Mouse (Mus musculus): ENCODE measurements around the gene Gm21969. TPM values are rescaled to one million over a fixed set of nuclear protein-coding genes. Genes with fewer than 3 reads are reported as not detected.

Gm21969 gene
- polyA plus RNA-seq (2012; rRNA removed), result not detected in 2 replicates

GRCm38 (mm10) chr4:139602357-139603244 is at the start of gene Gm21969:
Gene Gm21969, plus strand, starts transcription at chr4:139603186.

GRCm38 (mm10) chr4:139622373-139623282 is 19.6 kb downstream of the Gm21969 start, which contains the start of gene Aldh4a1:
Gene Aldh4a1, plus strand, starts transcription at chr4:139622866.

GRCm38 (mm10) chr4:139653238-139653637 is 50.3 kb downstream of the Gm21969 start, which contains the start of gene Tas1r2:
Gene Tas1r2, plus strand, starts transcription at chr4:139653538.

Other genes starting within 250 kb of the Gm21969 start
- 1.4 TPM in 2 replicates for gene Iffo2, start 72.6 kb upstream of the Gm21969 start, polyA plus RNA-seq (2012; rRNA removed)
- gene Aldh4a1, start 19.7 kb downstream of the Gm21969 start, polyA plus RNA-seq (2012; rRNA removed), result 26.2 and 30.9 TPM in 2 replicates
- gene Tas1r2, start 50.4 kb downstream of the Gm21969 start, polyA plus RNA-seq (2012; rRNA removed), result 0.01 TPM in 1 of 2 replicates, not detected in the other
- 0.06 TPM in 1 of 2 replicates, not detected in the other for gene Pax7, start 230.3 kb downstream of the Gm21969 start, polyA plus RNA-seq (2012; rRNA removed)

Data from liver, embryonic 14 days (tissue).